Mouse (Mus musculus) stomach, postnatal 0 days (tissue): ENCODE data around the gene Ifnz.
"Not testable (repeated sequence)": the region's sequence is repeated elsewhere in the genome, so short reads cannot be mapped to it uniquely, and the experiment has no call there.

Source experiments
- CTCF ChIP-seq: IDR thresholded peaks from 2 replicates; pipeline ENCODE4 v1.5.1; 2016; ENCODE audit warnings: antibody characterized with exemption, low read depth, mild to moderate bottlenecking, moderate library complexity
- EP300 ChIP-seq: optimal IDR thresholded peaks from 2 replicates; pipeline ENCODE3; 2016; ENCODE audit warnings: antibody characterized with exemption

DNA sequence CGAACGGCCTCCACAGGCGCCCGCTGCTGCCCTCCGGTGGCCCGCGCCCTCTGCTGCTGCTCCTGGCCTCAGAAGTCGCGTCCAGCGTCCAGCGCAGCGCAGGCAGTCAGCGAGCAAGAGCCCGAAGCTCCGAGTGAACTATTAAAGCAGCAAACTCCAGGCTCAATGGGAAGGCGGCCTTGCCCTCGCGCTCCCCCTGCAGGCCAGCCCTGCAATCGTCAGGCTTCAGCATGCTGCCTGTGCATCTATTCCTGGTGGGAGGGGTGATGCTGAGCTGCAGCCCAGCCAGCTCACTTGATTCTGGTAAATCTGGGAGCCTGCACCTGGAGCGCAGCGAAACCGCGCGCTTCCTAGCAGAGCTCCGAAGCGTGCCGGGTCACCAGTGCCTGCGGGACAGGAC, 6.5 kb downstream of the Ifnz start, which contains the start of gene Gm13277:
- not testable (repeated sequence) for TF ChIP-seq EP300
- TF ChIP-seq CTCF = peak; percentile 59
